Mouse (Mus musculus) neural tube, embryonic 12.5 days (tissue): ENCODE results near the gene Actn4. TPM values are rescaled to one million over a fixed set of nuclear protein-coding genes. Genes with fewer than 3 reads are reported as not detected.
A peak's percentile ranks its signal among the peaks of the same experiment; 100 is the strongest.

ENCODE experiments used
- ATAC-seq: fragments of 200-750 bp; cut with Nextera tagmentation; 2 replicates; pipeline ENCODE4 v1.8.0; 2017; ENCODE audit warnings: low read depth, mild to moderate bottlenecking, moderate TSS enrichment, moderate library complexity; ENCODE audit not compliant: low FRiP score
- H3K27ac ChIP-seq: fragments of 300-500 bp; sonication (generic); 2 replicates; pipeline ENCODE4 v1.5.1; 2016
- H3K27me3 ChIP-seq: fragments of 300-500 bp; sonication (generic); replicated peaks from 2 replicates; pipeline ENCODE4 v1.6.1; 2016; ENCODE audit warnings: mild to moderate bottlenecking
- H3K36me3 ChIP-seq: fragments of 300-500 bp; sonication (generic); 2 replicates; pipeline ENCODE4 v1.6.1; 2016; ENCODE audit warnings: mild to moderate bottlenecking
- H3K4me1 ChIP-seq: fragments of 300-500 bp; sonication (generic); 2 replicates; pipeline ENCODE4 v1.6.1; 2016
- H3K4me2 ChIP-seq: fragments of 300-500 bp; sonication (generic); replicated peaks from 2 replicates; pipeline ENCODE4 v1.6.1; 2016; ENCODE audit warnings: mild to moderate bottlenecking
- H3K4me3 ChIP-seq: fragments of 300-500 bp; sonication (generic); 2 replicates; pipeline ENCODE4 v1.5.1; 2016
- H3K9ac ChIP-seq: fragments of 300-500 bp; sonication (generic); 2 replicates; pipeline ENCODE4 v1.6.1; 2016; ENCODE audit warnings: mild to moderate bottlenecking
- H3K9me3 ChIP-seq: fragments of 300-500 bp; sonication (generic); 2 replicates; pipeline ENCODE4 v1.6.1; 2016; ENCODE audit warnings: mild to moderate bottlenecking
- WGBS: fragments of 180-500 bp; shearing (Covaris S2); methylation state at CpG from one replicate; pipeline ENCODE4 v1.1.7; 2016; 5-methylcytosine and 5-hydroxymethylcytosine counted together
- polyA plus RNA-seq: library from polyadenylated mRNA; unstranded; fragments of >200 nt; fragmentation: Nextera tagmentation; extraction: Ambion mirVana; gene quantifications from 2 replicates; pipeline ENCODE4 v1.2.1, GENCODE M21; 2016

Gene Actn4
- polyA plus RNA-seq, 1 experiment from 2014 or later, result 192 TPM

DNA sequence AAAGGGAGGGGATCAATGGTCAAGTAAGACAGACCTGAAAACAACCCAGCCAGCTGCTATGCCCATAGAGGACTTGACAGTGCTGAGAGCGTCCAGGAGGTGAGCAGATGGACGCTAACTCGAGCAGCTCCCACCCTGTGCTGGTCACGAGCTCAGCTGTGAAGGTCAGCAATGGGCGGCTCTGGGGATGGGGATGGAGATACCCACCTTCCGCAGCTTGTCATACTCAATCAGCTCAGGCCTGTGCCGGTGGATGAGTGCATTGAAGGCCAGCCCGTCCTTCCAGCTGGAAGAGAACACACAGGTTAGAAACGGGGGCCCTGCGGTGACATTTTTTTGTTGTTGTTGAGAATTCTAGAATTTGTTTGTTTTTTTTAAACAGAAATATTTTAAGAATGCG, 49.0 kb downstream of the Actn4 start:
- Histone ChIP-seq H3K27me3 (no peaks in the 10 kb centered on the region), H3K4me2 (no peak overlapping the region), H3K4me3 (no peak overlapping the region), H3K27ac (no peak overlapping the region), H3K9ac (no peak overlapping the region), H3K36me3 (peaks cover 94% of the 10 kb centered on the region), H3K4me1 (no peaks in the 10 kb centered on the region; the same call in 1 of the 2 replicates), H3K9me3 (no peaks in the 10 kb centered on the region)
- ATAC-seq, result no peak
- whole genome bisulfite sequencing, result 80% methylated on average over 11 of the region's 11 CpGs

GRCm38 (mm10) chr7:28911632-28912031, 50.5 kb downstream of the Actn4 start:
- WGBS, result 81% methylated on average over 4 of the region's 4 CpGs
- no peak overlapping the region for H3K27ac ChIP-seq

GRCm38 (mm10) chr7:28907195-28907594, 54.9 kb downstream of the Actn4 start:
- WGBS, result 94% methylated on average over 5 of the region's 5 CpGs
- no peak for ATAC-seq
- H3K27ac ChIP-seq, result no peak overlapping the region
- H3K9me3 ChIP-seq, result no peaks in the 10 kb centered on the region
- no peaks in the 10 kb centered on the region for H3K27me3 ChIP-seq
- H3K9ac ChIP-seq, result no peak overlapping the region
- H3K4me2 ChIP-seq, result no peak overlapping the region
- H3K4me1 ChIP-seq, result no peaks in the 10 kb centered on the region
- no peak overlapping the region for H3K4me3 ChIP-seq
- peaks cover 94% of the 10 kb centered on the region for H3K36me3 ChIP-seq

More at GRCm38 (mm10) chr7:28911632-28912031, 50.5 kb downstream of the Actn4 start:
- Histone ChIP-seq H3K4me1 (no peaks in the 10 kb centered on the region), H3K9ac (no peak overlapping the region), H3K4me3 (no peak overlapping the region), H3K27me3 (no peaks in the 10 kb centered on the region), H3K9me3 (no peaks in the 10 kb centered on the region), H3K36me3 (peaks cover 94% of the 10 kb centered on the region), H3K4me2 (no peak overlapping the region)
- ATAC-seq, result no peak

DNA sequence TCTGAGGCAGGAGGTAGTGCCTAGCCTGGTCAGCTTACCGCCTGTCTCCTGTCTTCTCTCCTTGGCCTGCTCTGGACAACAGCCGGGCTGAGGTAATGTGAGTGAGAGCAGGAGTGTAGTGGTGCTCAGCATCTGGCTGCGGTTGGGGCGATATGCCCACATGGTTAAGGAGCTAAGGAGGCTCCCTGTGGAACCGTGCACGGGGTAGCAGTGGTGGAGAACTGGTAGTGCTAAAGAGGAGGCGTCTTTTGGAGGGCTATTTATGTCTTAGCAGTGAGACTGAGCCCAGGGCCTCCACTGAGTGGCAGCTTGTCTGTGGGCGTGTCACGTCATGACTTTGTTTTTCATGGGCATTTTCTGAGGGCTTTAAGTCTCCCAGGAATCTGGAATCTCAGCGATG, 58.4 kb downstream of the Actn4 start:
- H3K36me3 ChIP-seq, result peaks cover 99% of the 10 kb centered on the region
- WGBS, result 89% methylated on average over 10 of the region's 10 CpGs
- H3K27ac ChIP-seq, result no peak overlapping the region
- no peak overlapping the region for H3K4me3 ChIP-seq
- no peaks in the 10 kb centered on the region for H3K27me3 ChIP-seq
- no peaks in the 10 kb centered on the region for H3K9me3 ChIP-seq
- H3K9ac ChIP-seq, result no peak overlapping the region
- no peaks in the 10 kb centered on the region for H3K4me1 ChIP-seq
- no peak for ATAC-seq
- no peak overlapping the region for H3K4me2 ChIP-seq

DNA sequence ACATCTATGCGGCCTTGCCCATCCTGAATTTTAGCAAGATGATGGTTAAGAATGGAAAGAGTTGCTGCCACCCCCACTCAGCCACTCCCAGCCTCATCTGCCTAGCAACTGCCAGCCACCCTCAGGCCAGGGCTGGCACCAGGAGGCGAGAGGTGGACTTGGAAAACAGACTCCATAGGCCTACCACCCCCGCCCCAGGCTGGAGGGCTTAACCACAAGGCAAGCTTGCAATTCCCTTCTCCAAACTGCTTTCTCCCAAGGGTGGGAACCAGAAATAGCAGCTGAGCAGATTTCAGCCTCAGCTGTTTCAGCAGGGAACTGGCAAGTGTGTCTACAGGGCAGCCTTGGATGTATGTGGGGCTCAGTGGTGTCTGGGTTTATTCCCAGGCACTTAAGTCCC, 59.3 kb downstream of the Actn4 start:
- Histone ChIP-seq H3K4me1 (no peaks in the 10 kb centered on the region), H3K27ac (no peak overlapping the region), H3K4me3 (no peak overlapping the region), H3K9me3 (no peaks in the 10 kb centered on the region), H3K9ac (no peak overlapping the region), H3K36me3 (peaks cover 99% of the 10 kb centered on the region), H3K27me3 (no peaks in the 10 kb centered on the region), H3K4me2 (no peak overlapping the region)
- 92% methylated on average over 3 of the region's 3 CpGs for WGBS
- ATAC-seq, result no peak

- Histone ChIP-seq H3K4me1 (no peaks in the 10 kb centered on the region), H3K27ac (no peak overlapping the region), H3K27me3 (no peaks in the 10 kb centered on the region), H3K9ac (no peak overlapping the region), H3K36me3 (peaks cover 99% of the 10 kb centered on the region), H3K9me3 (no peaks in the 10 kb centered on the region), H3K4me2 (no peak overlapping the region), H3K4me3 (no peak overlapping the region)
- no peak for ATAC-seq
- WGBS, result 93% methylated on average over 6 of the region's 6 CpGs
These were observed 60.0 kb downstream of the Actn4 start for GRCm38 (mm10) chr7:28902180-28902579.

DNA sequence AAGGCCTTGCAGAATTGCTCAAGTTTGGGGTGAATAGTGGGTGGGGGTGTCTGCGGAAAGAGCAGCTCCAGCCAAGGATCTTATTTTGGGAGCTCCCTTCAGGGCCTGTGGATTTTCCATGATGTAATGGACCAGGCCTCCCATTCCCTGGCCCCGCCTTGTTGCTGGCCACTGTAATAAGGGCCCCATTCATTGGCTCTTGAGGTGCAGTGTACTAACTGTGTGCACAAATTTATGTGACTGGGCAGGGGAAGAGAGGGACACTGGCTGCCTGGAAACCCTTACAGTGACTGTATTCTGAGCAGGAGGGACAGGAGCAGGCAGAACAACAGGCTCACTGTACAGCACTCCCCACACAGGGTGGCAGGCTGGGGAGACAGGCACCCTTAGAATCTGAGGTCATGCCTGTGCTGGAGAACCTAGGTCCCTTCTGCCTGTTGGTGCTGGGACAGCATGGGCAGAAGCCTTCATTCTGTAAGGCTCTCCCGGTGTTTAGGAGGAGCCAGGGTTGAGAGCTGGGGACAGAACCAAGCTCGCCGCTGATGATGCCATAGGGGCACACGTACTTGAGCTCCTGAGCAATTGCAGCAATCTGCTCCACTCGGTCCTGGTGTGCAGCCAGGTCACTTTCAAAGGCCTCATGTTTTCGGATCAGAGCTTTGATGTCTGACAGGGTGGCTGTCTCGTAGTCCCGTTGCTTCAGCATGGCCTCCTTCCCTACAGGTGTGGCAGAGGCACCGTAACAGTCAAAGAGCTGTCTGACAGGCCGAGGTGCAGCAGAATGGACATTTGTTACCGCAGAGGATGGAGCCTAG, 60.6 kb downstream of the Actn4 start:
- Histone ChIP-seq H3K4me1 (no peaks in the 10 kb centered on the region), H3K27me3 (no peaks in the 10 kb centered on the region), H3K27ac (no peak overlapping the region; the same call in 1 of the 2 replicates), H3K9me3 (no peaks in the 10 kb centered on the region), H3K4me3 (no peak overlapping the region), H3K36me3 (peaks cover 99% of the 10 kb centered on the region), H3K9ac (no peak overlapping the region), H3K4me2 (no peak overlapping the region)
- WGBS, result 93% methylated on average over 13 of the region's 13 CpGs
- ATAC-seq, result no peak

DNA sequence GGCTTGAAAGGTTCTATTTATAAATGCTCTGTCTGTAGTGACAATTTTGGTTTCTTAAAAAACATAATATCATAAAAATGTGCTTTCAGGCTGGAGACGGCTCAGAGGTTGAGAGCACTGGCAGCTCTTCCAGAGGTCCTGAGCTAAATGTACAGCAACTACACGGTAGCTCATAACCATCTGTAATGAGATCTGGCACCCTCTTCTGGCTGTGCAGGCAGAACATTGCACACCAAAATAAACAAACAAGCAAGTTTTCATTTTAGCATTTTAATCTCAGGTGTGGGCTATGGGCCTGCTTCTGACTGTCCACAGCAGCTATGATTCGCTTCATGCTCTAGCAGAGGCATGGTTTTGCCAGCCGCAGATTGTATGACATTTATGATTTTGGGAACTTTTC, 62.2 kb downstream of the Actn4 start:
- Histone ChIP-seq H3K4me2 (no peak overlapping the region), H3K27ac (no peak overlapping the region), H3K36me3 (peaks cover 99% of the 10 kb centered on the region), H3K4me1 (no peaks in the 10 kb centered on the region), H3K4me3 (no peak overlapping the region), H3K9me3 (no peaks in the 10 kb centered on the region), H3K9ac (no peak overlapping the region), H3K27me3 (no peaks in the 10 kb centered on the region)
- no peak for ATAC-seq
- 89% methylated on average over 4 of the region's 4 CpGs for WGBS

DNA sequence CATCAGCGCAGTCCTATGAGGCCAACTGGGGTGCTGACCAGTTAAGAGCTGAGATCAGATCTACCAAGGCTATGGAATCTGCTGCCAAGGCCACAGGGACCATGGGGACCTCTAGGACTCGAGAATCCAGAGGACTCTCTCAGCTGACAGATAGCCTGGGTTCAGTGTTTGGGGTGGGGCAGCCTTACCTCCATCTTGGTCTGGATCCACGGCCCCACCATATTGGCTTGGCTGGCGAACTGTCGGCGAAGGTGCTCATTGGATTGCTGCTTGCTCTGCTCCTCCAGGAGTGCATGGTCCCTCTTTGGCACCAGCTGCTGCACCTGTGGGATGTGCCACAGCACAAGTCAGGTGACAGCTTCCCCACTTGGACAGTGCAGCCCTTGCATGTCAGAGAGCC, 64.5 kb downstream of the Actn4 start:
- Histone ChIP-seq H3K27me3 (no peaks in the 10 kb centered on the region), H3K36me3 (peaks cover 96% of the 10 kb centered on the region), H3K9me3 (no peaks in the 10 kb centered on the region), H3K9ac (no peak overlapping the region), H3K4me3 (no peak overlapping the region), H3K27ac (no peak overlapping the region), H3K4me1 (no peaks in the 10 kb centered on the region), H3K4me2 (no peak overlapping the region)
- WGBS, result 97% methylated on average over 6 of the region's 6 CpGs
- ATAC-seq, result no peak

DNA sequence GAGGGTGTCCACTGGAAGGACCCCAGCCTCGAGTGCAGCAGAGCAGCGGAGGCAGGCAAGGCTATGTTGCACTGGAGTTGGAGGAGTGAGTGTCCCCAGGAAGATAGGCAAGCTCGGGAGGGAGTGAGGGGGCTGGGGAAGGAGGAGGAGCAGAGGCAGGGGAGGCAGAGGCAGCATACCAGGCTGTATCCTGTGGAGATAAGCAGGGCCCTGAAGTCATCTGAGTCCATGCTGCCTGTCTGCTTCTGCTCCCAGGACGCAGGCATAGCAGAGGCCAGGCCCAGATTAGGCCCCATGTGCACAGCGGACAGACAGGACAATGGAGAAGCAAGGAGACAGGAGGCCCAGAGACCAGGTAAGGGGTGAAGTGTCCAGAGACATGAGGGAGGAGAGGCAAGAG, 67.2 kb downstream of the Actn4 start:
- Histone ChIP-seq H3K4me1 (no peaks in the 10 kb centered on the region), H3K4me2 (no peak overlapping the region), H3K9me3 (no peaks in the 10 kb centered on the region), H3K27ac (no peak overlapping the region), H3K27me3 (peaks cover 8% of the 10 kb centered on the region), H3K9ac (no peak overlapping the region), H3K36me3 (peaks cover 89% of the 10 kb centered on the region), H3K4me3 (no peak overlapping the region)
- ATAC-seq, result no peak
- 67% methylated on average over 5 of the region's 5 CpGs for WGBS

DNA sequence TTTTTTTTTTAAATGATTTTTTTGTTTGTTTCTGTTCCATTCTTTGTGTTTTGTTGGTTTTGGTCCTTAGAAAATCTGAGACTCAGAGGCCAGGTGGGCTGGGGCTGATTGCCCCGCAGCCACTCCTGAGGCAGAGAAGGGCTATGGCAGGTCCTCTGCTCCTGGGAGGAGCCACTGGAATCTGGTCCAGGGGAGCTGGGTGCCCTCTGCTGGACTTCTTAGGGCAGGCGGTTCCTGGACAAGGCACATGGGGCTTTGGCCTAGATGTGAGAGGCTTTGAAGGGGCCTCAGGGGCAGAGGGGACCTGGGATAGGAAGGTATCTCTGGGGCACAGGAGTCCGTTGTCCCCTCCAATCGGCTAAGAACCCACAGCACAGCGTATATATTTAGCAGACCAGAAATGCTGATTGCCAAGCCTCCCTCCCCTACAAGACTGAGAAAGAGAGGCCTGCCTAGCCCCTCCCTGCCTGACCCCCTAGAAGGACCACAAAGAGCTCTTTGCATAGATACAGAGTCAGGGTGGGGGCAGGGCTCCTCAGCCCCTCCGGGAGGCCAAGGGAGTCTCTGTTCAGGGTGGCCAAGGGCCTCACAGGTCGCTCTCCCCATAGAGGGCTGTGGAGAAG, 68.4 kb downstream of the Actn4 start:
- Histone ChIP-seq H3K4me2 (no peak overlapping the region), H3K4me3 (no peak overlapping the region), H3K4me1 (peaks cover 4% of the 10 kb centered on the region), H3K27me3 (peaks cover 20% of the 10 kb centered on the region), H3K9me3 (no peaks in the 10 kb centered on the region), H3K27ac (no peak overlapping the region), H3K36me3 (peaks cover 78% of the 10 kb centered on the region), H3K9ac (no peak overlapping the region)
- no peak for ATAC-seq
- 60% methylated on average over 7 of the region's 7 CpGs for WGBS

GRCm38 (mm10) chr7:28892601-28893000, 69.5 kb downstream of the Actn4 start:
- Histone ChIP-seq H3K4me3 (no peak overlapping the region), H3K4me2 (no peak overlapping the region), H3K27ac (no peak overlapping the region), H3K36me3 (peaks cover 66% of the 10 kb centered on the region), H3K9ac (no peak overlapping the region), H3K4me1 (peaks cover 10% of the 10 kb centered on the region), H3K9me3 (no peaks in the 10 kb centered on the region), H3K27me3 (peaks cover 31% of the 10 kb centered on the region)
- WGBS, result 98% methylated on average over 17 of the region's 17 CpGs
- ATAC-seq, result peak; percentile 21; the same call in 1 of the 2 replicates
